Mouse (Mus musculus) adipose tissue, adult 10 weeks (tissue): ENCODE results near the gene Defb48. TPM values are rescaled to one million over a fixed set of nuclear protein-coding genes. Genes with fewer than 3 reads are reported as not detected.

ENCODE experiments used
- polyA plus RNA-seq: library from polyadenylated mRNA; stranded (reverse); fragments of 350-450 nt; fragmentation: Illumina TruSeq; extraction: RNeasy Lipid Tissue Mini Kit (QIAGEN cat#74804); gene quantifications from one replicate; pipeline ENCODE4 v1.2.3, GENCODE M21; 2014; ENCODE audit warnings: low read depth, low replicate concordance

Defb48 gene
- 5,923 TPM for polyA plus RNA-seq

DNA sequence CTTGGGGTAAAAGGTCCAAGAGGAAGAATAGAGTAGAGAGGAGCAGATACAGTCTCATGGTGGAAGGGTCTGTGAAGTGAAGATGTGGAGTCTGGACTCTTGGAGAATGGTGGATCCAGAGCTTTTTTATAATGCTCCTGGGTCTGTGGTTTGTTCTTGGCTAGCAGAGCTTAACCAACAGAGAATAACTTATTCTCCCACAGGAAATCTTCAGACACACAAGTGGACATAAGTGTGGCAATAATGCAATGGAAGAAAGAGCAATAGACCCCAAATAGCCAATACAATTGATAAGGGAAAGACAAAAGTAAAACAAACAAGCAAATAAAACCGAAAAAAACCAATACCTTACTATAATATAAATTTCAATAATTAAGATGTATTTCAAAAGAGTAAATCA, at the start of gene Defb48:
TSS of gene Defb48 (minus strand) at position 101 of the 400 bp plus-strand sequence.

DNA sequence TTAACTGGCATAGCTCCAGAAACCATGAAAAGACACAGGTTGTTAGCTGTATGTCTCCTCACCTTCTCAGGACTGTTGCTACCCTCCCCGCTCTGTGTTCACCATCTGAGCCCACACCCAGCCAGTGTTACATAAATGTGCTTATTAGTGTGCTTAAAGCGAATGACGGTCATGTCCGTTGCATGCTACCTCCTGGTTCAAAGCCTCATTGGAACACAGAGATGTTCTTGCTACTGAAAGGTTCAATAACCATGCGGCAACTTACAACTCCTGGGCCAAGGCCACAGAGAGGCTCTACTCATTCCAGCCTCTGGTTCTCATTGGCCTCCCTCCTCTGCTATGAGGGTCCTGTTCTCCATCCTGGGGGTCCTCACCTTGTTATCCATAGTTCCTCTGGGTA, 27.2 kb upstream of the Defb48 start, which contains the start of gene Defb43:
TSS of gene Defb43 (plus strand) at position 301 of the 400 bp plus-strand sequence.

DNA sequence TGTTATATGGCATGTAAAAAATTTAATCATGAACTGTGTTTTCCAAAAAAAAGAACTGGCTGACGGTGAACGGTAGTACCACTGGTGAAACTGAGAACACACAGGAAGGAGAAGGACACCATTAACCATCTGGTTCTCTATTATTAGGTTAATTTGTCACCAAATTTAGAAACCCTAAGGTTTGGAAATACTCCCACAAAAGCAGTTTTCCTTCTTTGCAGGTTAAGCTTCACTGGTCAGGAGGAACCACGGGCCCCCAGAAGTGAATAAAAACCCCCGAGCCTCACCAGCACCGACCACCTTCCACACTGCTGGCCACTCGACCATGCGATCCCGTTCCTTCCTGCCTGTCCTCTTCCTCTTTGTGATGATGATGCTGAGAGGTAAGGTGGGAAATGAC, 13.5 kb upstream of the Defb48 start, which contains the start of gene Defb47:
TSS of gene Defb47 (plus strand) at position 301 of the 400 bp plus-strand sequence.

Other genes starting within 250 kb of the Defb48 start
- 16.3 TPM for gene Ints6, start 223.3 kb downstream of the Defb48 start, polyA plus RNA-seq
- gene Wdfy2, start 146.8 kb downstream of the Defb48 start, polyA plus RNA-seq = 16.3 TPM
- gene Defb47, start 13.6 kb upstream of the Defb48 start, polyA plus RNA-seq = 2,852 TPM
- gene Defb43, start 27.3 kb upstream of the Defb48 start, polyA plus RNA-seq = 185 TPM
- gene Defb42, start 62.5 kb upstream of the Defb48 start, polyA plus RNA-seq = 3,170 TPM
- gene Defb30, start 65.5 kb upstream of the Defb48 start, polyA plus RNA-seq = 2,259 TPM